Mouse (Mus musculus) spleen, postnatal 36 days (tissue): Measurements from ENCODE around the gene Tac2.
"Not testable (repeated sequence)": the region's sequence is repeated elsewhere in the genome, so short reads cannot be mapped to it uniquely, and the experiment has no call there.

Experiments
- DNase-seq, 2 experiments: peaks; one replicate each; pipeline ENCODE4 v3.0.0; 2022; ENCODE audit warnings: low spot score in 2 of 2, mixed read lengths in 1 of 2

Gene Tac2

DNA sequence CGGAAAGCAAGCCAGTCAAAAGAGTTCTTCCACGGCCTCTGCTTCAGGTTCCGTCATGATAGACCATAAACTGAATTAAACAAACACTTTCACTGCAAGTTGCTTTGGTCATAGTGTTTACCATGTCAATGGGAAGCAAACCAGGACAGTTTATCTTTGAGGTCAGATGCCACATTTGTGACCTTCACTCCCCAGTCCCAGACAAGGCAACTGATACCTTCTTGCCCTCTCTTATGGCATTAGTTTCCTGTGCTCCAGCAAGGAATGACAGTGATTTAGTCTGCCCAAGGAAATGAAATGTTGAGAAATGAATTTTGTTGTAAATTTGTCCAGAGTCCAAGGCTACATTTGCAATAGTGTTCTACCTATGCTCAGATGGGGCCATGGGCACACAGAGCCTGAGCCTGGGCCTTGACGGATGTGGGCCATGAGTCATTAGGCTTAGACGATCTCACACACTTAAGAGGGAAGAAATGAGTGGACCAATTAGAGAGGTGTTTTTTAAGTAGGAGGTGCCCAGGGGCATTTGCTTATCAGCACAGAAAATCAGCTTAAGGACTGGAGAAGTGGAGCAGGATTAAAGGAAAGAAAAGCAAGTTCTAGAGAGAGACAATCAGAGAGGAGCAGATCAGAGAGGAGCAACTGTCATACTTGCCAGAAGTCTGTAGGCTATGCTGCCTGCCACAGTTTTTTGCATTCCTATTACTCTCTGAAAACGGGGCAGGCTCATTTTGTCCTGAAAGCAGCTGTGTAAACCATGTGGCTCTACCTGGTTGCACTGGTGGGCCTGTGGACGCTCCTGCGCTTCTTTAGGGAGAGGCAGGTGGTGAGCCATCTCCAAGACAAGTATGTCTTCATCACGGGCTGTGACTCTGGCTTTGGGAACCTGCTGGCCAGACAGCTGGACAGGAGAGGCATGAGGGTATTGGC is 35.2 kb downstream of the Tac2 start, which contains the start of the genes Rdh1 and Rdh16f1:
TSS of gene Rdh1 (plus strand) at position 541 of the 930 bp plus-strand sequence.
TSS of gene Rdh16f1 (plus strand) at position 607 of the 930 bp plus-strand sequence.
- DNase-seq: no peak

DNA sequence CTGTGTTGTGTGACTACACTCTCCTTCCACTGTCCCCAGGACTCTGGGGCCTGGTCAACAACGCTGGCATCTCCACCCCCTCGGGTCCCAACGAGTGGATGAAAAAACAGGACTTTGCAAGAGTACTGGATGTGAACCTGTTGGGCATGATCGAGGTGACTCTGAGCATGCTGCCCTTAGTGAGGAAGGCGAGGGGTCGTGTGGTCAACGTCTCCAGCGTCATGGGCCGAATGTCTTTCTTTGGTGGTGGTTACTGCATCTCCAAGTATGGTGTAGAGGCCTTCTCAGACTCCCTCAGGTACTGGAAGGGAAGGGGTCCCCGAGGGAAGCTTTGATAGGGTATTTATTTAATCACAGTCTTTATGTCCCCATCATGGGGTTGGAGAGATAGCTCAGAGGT is 38.6 kb downstream of the Tac2 start:
- not testable (repeated sequence) for DNase-seq

DNA sequence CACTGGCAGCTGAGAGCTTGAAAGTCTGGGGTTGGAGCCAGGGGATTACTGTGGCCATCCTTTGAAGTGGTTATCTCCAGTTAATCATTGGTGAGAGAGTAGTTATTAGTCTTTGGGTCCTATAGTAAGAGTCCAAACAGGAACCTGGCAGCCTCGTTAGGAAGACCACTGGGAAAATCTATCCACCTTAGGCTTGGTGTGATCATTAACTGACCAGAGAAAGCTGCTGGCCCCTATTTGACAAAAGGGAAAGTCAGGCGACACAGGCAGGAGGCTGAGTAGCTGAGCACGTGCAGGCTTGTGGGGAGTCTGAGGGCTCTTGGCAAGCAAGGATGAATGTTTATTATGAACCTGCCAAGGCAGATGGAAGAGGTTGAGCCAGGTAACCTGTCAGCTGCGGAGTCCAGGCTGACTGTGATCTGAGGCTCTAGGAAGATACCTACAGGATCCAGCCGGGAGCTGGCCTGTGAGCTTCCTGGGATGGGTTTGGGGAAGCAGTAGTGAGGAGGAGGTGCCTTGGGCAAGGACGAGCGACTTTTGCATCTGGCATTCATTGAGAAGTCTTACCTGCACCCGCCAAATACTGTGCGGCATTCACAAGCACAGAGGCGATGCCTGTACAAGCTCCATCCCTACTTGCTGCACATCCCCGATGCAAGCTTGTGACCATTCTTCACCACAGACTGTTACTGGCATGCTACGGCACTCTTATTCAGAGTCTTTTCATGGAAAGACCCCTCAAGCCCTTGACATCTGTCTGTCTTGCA is 39.8 kb downstream of the Tac2 start:
- DNase-seq: no peak

DNA sequence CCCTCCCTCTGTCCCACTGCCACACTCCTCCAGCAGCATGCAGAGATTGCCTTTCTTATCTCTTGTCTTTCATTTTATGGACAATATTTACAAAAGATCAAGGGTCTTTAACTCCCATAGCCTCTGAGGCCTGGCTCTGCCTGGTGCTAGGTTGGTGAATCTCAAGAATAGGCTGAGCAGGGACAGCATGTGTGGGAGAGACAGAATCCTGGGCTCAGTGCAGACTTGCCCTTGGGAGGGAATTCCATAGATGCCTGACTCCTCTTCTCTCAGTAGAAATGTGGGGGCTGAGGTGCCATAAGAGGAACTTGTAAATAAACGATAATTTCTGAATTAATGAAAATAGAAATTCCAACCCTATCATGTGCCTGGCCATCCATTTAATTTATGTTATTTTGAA is 42.3 kb downstream of the Tac2 start:
- DNase-seq: no peak

DNA sequence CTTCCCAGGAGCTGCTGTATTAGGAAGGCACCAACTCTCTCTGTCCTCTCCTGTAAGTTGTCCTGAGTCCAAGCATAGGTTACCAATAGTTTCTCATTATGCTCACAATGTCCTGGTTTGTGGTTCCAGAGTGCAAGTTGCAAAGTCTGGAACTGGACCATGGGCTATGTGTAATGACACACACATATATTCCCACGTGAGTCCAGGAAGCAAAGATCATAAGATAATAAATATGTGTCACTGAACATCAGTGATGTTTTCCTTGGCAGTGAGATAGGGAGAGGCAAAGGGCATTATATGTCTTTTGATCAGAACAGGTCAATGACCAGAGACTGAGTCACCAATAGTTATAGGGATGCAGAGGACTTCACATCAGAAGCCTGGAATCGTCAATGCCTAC is 51.7 kb downstream of the Tac2 start, which contains the start of gene Rdh9:
TSS of gene Rdh9 (plus strand) at position 376 of the 400 bp plus-strand sequence.
- no peak for DNase-seq
